Mouse (Mus musculus) spleen, adult 18-20 months (tissue): Measurements from ENCODE around the gene Mterf1a.
"Not testable (repeated sequence)": the region's sequence is repeated elsewhere in the genome, so short reads cannot be mapped to it uniquely, and the experiment has no call there.

Experiments
- DNase-seq, 2 experiments: peaks; one replicate each; pipeline ENCODE4 v3.0.0; 2022; ENCODE audit warnings: mixed read lengths in 2 of 2

The Mterf1a gene

DNA sequence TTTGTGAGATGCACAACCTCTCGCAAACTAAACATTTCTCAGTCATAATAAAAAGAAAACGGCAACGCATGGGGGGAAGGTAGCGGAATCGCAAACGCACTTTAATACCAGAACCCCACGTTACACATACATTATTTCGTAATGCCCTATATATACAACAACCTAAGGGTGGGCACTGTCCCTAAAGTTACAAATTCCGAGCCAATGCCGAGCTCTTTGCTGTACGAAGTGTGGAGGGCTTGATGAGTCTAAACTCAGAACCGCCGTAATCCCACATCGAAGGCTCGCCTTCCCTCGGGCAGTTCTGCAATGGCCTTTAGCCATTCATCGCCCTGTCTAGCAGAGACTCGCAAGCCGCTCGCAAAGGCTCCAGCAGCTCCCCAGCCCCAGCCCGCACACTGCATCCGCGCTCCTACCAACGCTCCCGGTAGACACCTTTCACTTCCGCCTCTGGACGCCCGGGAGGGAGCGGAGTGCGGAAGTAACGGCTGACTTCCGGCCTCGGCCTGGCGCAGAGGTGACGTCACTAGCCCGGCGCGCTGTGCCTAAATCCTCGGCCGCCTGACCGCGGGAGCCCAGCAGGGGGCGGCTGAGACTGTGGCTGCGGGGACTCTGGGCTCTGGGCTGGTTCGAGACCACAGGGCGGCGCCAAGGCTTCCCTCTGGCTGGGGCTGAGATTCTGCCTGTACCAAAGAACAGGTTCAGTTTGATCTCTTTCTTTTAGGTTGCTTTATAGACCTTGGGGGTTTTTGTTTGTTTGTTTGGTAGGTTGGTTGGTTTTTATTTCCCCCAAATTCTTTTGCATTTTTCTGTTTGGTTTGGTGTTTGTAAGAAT, at the start of gene Mterf1a:
Gene Mterf1a (minus strand): TSS at position 475 of the 835 bp plus-strand sequence.
- peak; percentile 27 to 37 for DNase-seq

DNA sequence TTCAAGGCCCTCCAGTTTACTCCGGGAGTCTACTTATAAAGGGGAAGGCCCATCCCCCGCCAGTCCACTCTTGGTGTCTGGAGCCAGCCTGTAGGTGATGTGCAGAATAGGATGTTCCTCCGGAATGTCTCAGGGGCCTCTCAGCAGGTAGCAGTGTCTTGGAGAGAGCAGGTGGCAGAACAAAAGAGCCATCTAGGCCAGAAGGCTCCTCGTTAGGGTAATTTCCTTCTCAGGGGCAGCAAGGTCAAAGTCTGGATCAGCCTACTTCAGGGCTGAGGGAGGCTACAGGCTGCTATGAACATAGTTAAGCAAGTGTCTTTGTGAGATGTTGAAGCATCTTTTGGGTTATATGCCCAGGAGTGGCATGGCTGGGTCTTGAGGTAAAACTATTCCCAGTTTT, 49.4 kb upstream of the Mterf1a start:
- not testable (repeated sequence) for DNase-seq

DNA sequence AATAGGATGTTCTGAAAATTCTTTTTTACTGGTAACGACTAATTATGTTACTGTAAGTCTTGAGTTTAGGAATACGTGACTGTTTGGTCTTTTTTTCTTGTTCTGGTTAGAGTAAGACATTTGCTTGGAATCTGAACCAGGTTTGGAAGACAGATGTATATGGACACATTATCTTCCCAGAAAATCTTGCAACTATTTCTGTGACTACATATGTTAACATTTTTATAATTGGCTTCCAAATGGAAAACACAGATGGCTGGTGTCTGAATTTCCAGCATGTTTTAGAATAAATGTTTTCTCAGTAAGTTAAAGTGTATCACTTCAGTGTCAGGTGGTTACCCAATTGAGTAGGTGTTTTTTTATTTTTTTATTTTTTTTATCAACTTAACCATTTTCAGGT, 47.5 kb upstream of the Mterf1a start:
- no peak for DNase-seq

DNA sequence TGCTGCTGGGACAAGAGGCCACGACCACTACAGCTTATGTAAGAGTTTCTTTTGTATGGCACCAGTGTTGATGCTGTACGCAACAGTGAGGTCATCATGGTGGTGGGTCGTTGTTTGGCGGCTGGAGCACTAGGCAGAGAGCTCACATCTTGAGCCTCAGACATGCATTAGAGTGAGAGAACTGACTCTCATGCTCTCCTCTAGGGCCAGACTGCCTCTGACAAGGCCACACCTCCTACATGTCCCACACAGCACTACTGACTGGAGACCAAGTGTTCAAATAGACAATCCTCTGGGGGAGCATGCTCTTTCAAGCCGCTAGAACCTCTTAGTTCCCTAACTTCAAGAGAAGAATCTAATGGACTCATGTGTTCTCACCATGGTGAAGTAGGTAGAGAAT, 45.6 kb upstream of the Mterf1a start:
- DNase-seq = no peak

DNA sequence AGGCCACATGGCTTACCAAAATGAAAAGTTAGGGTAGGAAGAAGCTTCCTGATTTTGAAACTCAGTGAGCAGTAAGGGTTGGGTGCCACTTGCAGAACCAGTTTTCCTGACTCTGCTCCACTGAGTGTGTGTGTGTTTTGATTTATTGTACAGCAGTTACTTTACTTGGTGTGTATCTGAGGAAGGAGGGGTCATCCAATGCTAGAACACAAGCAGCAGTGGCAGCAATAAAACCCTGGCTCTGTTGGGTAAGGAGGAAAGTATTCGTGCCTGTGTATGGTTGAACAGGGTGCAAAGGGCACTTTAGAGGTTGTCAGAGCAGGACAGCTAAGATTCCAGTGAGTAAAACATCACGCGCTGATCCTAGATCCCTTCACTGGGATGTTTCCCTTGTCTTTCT, 45.2 kb upstream of the Mterf1a start:
- no peak for DNase-seq

DNA sequence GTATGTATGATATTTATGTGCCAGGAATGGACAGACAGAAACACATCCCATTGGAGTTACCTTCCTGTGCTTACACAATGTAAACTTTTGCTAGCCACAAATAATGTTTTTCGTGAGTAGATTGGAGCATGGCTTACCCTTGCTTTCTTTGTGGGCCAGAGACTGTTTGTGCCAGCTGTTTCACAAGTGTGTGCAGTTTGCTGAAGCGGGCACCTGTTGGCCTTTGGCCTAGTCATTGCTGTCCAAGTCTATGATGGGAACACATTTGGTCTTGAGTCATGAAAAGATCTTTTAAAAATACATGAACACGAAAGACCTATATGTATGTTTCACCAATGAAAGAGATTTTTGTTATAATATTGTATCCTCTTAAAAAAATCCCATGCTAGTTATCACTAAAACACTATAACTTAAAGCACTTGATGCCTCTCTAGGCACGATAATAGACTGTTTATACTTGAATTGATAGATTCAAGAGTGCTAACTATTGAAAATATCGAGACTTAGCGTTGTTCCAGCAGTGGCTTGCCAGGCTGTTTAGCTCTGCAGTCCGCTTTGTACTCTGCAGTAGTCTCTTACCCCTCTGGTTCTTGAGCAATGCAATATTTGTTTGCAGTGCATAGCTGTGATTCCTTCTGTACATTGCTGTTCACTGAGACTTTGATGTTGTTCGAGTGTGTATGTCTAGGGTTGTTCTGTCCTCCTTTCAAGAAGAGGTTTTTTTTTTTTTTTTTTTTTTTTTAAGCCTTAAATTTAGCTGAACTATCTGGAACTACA, 42.2 kb upstream of the Mterf1a start:
- no peak for DNase-seq

DNA sequence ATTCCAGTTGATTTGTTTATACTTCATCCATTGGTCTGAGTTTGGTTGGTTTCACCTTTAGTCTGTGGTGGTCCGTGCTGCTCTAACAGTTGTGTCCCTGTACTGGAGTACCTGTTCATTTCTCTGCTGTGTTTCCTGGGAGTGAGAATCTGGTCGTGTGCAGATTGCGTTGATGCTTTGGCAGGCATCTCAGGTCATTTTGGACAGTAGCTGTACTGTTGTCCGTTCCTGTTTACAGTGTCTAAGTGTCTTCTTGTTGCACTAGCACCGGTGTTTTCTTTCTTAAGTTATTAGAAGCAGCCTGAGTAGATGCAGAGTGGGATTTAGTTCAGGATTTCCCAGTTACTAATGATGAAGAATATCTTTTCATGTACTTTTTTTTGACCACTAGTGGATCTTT, 41.5 kb upstream of the Mterf1a start:
- DNase-seq = no peak

DNA sequence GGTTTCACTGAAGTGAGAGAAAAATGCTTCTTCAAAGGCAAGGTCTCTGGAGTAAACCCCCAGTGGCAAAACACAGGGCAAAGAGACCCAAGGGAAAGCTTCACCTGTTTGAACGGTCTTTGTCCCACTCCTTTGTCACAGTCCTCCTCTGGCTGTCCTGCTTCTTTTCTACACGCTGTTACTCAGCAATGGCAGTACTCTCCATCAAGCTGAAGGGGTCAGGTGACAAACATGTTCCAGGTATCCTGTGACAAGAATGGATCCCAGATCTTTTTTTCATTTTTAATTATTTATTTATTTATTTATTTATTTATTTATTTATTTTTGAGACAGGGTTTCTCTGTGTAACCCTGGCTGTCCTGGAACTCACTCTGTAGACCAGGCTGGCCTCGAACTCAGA, 39.8 kb upstream of the Mterf1a start:
- no peak for DNase-seq

DNA sequence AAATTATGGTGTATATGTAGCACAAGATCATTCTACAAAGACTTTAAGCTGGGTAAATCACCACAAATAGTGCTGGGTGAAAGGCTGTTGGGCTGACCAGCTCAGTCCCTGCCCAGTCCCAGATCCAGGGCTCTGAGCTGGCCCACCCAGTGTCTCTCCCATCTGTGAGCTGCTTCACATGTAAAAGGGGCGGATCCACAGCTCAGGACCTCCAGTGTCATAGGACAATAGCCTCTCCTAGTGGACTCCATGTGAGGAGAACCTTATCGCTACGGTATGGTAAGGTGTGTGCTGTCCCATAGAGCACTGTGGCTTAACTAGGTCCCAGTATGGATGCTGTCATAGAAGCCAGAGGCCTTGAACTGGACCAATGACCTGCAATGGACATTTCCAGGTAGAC, 37.9 kb upstream of the Mterf1a start:
- no peak for DNase-seq

DNA sequence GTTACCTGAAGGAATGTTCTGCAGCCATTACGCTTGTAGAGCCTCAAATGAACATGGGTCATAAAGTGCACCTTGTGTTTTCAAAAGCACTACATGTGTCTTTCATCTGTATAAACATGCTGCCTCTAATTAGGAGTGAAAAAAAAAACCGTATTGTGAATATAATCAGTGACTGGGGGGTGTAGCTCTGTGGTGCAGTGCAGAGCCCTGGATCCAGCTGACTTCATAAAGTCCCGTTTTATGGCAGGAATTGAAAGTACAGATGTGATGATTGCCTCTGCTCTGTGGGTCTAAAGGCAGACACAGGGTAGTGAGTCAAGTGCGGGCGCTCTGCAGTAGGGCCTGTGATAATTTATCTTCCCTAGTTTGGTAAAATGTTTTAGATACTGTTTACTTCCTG, 37.0 kb upstream of the Mterf1a start:
- no peak for DNase-seq

DNA sequence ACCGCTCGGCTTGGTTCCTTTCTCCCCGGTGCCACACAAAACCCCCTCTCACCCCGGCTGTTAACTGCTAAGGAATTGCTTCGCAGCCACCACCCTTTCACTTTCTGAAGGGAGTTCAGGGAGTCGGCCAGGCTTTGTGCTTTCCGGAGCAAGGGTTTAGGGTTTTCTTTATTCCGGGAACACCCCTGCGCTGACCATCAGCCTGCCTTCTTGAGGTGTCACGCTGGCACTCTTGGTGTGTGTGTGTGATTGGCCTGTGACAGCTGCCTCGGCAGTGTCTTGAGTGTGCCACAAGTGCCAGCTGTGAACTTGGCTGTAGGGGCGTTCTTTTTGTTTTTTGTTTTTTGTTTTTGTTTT, 34.9 kb upstream of the Mterf1a start:
- DNase-seq = peak; percentile 14 to 25

DNA sequence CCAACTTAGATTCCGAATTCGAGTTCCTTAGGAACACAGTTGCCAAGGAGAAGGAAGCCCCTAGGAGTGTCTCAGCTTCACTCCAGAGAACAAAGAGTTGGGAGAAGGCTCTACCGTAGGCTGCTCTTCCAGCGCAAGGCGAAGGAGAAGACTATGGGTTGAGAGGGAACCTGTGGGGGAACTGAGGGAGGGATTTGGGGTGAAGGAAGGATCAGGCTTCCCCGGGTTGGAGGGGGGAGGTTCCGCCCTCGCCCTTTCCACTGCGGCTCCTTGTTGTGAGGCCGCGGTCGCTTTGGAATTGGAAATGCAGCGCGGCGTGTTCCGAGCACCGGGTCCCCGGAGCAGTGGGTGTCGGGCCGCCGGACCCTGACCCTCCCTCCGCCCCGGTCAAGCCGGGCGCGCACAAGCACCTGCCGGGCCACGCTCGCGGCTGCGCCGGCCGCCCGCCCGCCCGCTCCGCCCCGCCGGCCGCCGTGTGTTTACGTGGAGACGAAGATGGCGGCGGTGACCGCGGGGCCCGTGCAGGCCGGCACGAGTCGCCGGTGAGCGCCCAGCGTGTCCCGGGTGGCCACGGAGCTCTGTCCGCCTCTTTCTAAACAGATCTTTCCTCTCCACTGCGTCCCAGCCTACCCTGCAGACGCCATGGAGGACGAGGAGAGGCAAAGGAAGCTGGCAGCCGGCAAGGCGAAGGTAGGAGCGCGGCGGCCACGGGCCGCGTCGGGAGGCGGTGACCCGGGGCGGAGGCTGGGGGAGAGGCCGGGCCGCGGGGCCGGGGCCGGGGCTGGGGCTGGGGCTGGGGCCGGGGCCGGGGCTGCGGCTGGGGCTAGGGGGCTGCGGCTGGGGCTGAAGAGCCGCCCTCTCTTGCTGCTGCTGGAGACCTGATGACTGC, 34.3 kb upstream of the Mterf1a start, which contains the start of gene Akap9:
Gene Akap9 (plus strand): TSS at position 254 of the 889 bp plus-strand sequence.
- peak; percentile 49 to 73 for DNase-seq

DNA sequence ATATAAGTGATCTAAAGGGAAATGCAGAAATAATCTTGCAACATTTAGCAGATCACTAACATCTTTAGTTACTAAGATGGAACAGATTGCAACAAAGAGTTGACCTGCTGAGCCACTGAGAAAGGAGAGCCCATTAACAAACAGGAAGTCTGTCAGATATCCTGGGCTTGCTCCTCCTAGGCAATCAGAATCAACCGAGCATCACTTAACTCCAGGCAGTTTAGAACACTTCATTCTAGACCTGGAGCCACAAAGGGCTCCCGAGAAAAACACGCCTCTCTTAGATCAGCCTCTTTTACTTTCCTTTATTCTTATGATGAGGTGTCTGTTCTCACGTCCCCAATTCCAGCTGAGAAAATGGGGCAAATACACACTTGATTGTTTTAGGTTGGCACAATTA, 32.9 kb upstream of the Mterf1a start:
- DNase-seq = no peak

DNA sequence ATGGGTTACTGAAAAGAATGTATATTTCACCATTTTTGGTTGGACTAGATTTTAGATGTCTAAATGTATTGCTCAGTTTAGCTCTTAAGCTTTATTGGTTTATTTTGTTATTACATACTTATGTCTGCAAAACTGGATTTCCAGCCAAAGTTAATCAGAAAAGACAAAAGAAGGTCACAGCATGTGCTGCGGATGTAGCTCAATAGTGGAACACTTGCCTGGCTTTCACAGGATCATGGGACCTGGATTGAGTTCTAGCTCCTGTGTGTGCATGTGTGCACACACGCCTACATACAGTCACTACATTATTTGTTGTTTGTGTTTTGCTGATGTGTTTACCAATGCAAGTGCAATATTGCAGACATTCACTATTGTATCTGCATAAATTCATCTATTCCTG, 28.6 kb upstream of the Mterf1a start:
- DNase-seq = no peak

DNA sequence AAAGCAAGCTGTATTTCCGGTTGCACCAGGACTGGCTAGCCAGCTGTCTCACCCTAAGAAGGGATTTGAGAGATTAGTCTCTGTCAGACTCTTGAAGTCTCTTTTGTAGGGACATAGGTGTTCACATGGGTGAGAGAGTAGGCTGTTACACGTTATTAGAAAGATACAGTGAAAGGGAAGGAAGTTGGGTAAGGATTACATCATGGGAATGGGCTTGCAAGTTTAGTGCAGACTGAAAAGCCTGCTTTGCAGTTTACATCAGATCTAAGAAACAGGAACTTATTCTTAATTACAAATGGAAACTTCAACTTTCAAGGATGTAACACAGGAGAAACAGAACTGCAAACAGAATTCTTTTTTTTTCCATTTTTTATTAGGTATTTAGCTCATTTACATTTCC, 11.7 kb upstream of the Mterf1a start:
- DNase-seq = no peak

DNA sequence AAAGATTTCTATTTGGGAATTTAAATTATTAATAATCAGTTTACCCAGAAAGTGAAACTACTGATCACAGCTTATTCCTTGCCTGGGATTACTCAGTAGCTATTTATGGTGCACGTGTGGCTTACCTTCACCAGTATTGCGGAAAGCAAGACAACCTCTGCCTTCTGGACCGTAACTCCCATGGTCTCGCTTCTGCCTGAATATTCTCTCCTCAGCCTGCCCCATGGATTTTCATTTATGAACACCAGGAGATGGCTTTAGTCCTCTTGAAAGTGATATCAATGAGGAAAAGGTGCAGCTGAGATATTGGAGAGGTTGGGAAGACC, 524 bp upstream of the Mterf1a start:
- DNase-seq = not testable (repeated sequence)

DNA sequence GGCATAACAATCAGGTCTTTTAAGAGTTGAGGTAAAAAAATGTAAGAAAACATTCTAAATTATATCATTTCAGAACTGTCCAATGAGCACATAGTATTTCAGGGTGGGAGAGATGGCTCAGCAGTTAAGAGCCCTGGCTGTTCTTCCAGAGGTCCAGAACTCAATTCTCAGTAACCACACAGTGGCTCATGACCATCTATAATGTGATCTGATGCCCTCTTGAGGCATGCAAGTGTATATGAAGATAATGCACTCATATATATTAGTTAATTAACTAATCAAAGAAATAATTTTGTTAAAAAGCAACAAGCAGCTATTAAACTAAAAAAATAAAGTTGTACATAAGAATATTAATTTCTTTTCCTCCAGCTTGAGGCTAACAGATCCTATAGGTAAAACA, 4.5 kb downstream of the Mterf1a start:
- DNase-seq = no peak

DNA sequence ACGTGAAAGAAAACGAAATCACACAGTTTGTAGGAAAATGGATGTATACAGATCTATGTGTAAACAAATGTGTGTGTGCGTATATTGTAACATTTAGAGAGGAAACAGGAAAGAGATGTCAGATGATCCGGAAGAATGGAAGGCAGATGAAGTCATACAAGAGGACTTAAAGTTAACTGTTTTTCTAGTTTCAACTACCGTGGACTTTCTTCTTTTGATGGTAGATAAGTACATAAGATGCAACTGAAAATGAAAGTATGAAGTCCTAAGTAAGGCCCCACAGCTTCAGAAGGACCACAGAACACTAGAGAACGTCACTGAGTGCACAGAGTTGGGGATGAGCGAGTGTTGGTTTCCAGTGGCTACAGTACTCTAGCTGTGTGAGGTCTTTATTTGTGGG, 6.9 kb downstream of the Mterf1a start:
- DNase-seq = not testable (repeated sequence)

DNA sequence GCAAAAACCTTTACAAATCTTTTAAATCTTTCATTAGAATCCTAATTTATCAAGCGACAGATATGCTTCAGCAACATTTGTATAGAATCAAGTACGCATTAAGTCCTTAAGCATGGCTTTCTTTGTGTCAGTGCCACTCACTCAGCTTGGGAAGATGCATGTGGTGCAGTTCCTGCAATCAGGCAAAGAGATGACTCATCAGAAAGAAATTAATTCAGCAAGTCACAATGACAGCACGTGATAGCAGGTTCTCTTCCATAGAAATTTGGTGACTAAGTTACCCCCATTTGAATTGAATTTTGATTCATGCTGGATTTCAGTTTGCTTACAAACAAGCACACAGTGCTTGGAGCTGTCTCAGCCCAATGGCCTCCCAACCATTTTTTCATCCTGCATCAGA, 20.2 kb downstream of the Mterf1a start:
- no peak for DNase-seq

DNA sequence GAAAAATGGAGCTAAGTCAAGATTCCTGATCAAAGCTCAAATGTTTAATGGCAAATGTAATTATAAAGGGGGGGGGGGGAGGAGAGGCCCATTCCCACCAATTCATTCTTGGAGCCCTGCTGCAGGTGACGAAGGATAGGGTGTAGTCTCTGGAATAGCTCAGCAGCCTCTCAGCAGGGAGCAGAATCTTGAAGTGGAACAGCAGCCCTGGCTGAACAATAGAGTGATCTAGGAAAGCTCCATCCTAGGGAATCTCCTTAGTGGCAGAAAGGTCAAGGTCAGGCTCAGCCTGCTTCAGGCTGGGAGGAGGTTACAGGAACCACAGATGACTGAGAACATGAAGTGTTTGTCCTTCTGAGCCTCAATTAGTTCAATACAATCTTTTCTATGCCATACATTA, 21.4 kb downstream of the Mterf1a start:
- no peak for DNase-seq

DNA sequence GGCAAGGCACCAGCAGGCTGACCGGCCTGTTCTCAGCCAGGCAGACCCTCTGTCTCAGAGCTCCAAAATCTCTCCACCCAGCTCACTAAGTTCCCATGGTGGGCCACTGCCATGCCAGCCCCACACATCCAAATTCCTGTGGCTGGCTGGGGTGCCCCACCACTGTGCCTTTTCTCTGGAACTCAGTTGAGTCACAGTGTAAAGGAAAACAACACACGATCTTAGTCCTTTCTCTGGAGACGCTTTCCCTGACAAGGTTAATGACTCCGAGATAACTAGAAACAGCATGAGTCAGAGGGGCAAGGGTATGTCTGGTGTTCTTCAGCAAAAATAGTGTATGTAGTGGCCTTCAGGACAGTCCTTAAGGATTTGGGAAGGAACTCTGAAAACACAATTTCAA, 23.6 kb downstream of the Mterf1a start:
- DNase-seq = no peak

DNA sequence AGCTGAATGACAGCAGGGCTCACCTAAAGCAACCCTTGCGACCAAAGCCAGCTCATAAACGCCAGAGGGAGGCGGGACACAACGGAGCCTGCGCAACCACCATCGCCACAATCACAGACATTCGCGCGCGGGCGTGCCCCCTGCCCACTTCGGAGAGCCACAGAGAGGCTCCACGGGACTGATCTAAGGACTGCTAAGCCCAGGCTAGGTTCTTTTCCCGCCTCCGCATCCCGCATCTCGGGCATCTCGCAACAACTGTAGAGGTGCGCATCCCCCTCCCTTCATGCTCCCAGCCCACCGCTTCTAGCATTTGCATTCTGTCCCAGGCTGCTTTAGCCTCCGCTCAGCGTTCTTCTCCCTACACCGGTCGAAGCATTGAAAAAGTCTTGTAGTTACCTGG, 48.7 kb downstream of the Mterf1a start, which contains the start of gene Lrrd1:
Gene Lrrd1 (plus strand): TSS at position 148 of the 400 bp plus-strand sequence.
- no peak for DNase-seq
